Mouse (Mus musculus): ENCODE results near the gene Psmb9.
"Not testable (repeated sequence)": the region's sequence is repeated elsewhere in the genome, so short reads cannot be mapped to it uniquely, and the experiment has no call there.

Psmb9 gene

GRCm38 (mm10) chr17:34187261-34187916, at the start of gene Psmb9, which contains the start of gene Tap1:
Gene Psmb9, minus strand, starts transcription at chr17:34187764.
Gene Tap1, plus strand, starts transcription at chr17:34187553.
- DNase-seq (ENCODE audit: low read depth, low spot score) = peak; percentile 99
- no peaks in the 10 kb centered on the region for H3K27me3 ChIP-seq (ENCODE audit: control insufficient read depth, insufficient read depth, low read length, poor library complexity, severe bottlenecking)

GRCm38 (mm10) chr17:34236691-34237090, 49.1 kb upstream of the Psmb9 start:
- Histone ChIP-seq H3K36me3 (ENCODE audit: control insufficient read depth, insufficient read depth, low read length, poor library complexity, severe bottlenecking) (peaks cover 8% of the 10 kb centered on the region), H3K27me3 (ENCODE audit: control insufficient read depth, insufficient read depth, low read length, poor library complexity, severe bottlenecking) (no peaks in the 10 kb centered on the region)
- DNase-seq (ENCODE audit: low read depth, low spot score) = no peak

More at GRCm38 (mm10) chr17:34187261-34187916, at the start of gene Psmb9, which contains the start of gene Tap1:
- H3K36me3 ChIP-seq (ENCODE audit: control insufficient read depth, insufficient read depth, low read length, poor library complexity, severe bottlenecking) = peaks cover 28% of the 10 kb centered on the region

DNA sequence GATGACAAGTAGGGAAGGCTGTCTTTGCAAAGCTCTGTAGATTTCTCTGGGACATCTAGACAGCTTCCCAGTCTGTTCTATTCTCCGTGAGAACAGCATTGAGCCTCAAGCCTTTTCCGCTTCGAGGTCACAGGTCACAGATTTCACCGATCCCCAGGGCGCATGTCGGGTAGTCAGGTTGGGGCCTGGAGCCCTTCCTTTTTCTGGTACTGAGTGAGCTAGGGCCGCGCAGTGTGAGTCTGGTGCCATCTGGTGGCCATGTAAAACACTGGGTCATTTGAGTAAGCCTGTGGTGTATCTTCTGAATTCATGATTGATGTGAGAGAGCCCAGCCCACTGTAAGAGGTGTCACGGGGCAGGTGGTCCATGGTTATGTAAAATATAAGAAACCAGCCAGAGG, 47.4 kb upstream of the Psmb9 start:
- H3K27me3 ChIP-seq (ENCODE audit: control insufficient read depth, insufficient read depth, low read length, poor library complexity, severe bottlenecking) = no peaks in the 10 kb centered on the region
- H3K36me3 ChIP-seq (ENCODE audit: control insufficient read depth, insufficient read depth, low read length, poor library complexity, severe bottlenecking) = no peaks in the 10 kb centered on the region
- peak; percentile 97 for DNase-seq (ENCODE audit: low read depth, low spot score)

DNA sequence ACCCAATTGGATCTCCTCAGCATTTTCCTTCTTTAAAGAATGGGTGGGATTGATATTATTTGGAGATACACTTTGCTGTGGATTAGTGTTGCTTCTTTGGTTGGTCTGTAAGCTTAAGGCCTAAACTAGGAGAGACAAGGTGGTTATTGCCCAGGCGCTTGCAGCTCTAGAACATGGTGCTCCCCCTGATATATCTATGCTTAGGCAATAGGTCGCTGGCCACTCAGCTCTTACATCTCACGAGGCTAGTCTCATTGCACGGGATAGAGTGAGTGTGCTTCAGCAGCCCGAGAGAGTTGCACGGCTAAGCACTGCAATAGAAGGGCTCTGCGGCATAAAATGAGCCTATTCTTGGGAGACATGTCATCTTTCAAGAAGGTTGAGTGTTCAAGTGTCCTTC, 44.5 kb upstream of the Psmb9 start:
- H3K36me3 ChIP-seq (ENCODE audit: control insufficient read depth, insufficient read depth, low read length, poor library complexity, severe bottlenecking); DNase-seq (ENCODE audit: low read depth, low spot score); H3K27me3 ChIP-seq (ENCODE audit: control insufficient read depth, insufficient read depth, low read length, poor library complexity, severe bottlenecking): not testable (repeated sequence)

GRCm38 (mm10) chr17:34230971-34231370, 43.4 kb upstream of the Psmb9 start:
- not testable (repeated sequence) for H3K27me3 ChIP-seq (ENCODE audit: control insufficient read depth, insufficient read depth, low read length, poor library complexity, severe bottlenecking); H3K36me3 ChIP-seq (ENCODE audit: control insufficient read depth, insufficient read depth, low read length, poor library complexity, severe bottlenecking); DNase-seq (ENCODE audit: low read depth, low spot score)

DNA sequence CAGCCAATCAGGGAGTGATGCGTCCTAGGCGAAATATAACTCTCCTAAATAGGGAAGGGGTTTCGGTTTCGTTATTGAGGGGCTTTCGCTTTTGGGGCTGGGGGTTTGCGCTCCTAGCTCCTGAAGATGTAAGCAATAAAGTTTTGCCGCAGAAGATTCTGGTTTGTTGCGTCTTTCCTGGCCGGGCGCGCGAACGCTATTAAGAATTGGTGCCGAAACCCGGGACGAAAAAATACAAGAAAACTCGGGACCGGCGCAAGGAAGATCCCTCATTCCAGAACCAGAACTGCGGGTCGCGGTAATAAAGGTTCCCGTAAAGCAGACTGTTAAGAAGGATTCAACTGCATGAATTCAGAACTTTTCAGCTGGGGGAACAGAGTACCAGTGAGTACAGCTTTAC, 38.3 kb upstream of the Psmb9 start:
- DNase-seq (ENCODE audit: low read depth, low spot score); H3K36me3 ChIP-seq (ENCODE audit: control insufficient read depth, insufficient read depth, low read length, poor library complexity, severe bottlenecking); H3K27me3 ChIP-seq (ENCODE audit: control insufficient read depth, insufficient read depth, low read length, poor library complexity, severe bottlenecking): not testable (repeated sequence)

- no peak for DNase-seq (ENCODE audit: low read depth, low spot score)
- Histone ChIP-seq H3K36me3 (ENCODE audit: control insufficient read depth, insufficient read depth, low read length, poor library complexity, severe bottlenecking) (no peaks in the 10 kb centered on the region), H3K27me3 (ENCODE audit: control insufficient read depth, insufficient read depth, low read length, poor library complexity, severe bottlenecking) (no peaks in the 10 kb centered on the region)
These were observed 37.9 kb upstream of the Psmb9 start for GRCm38 (mm10) chr17:34225426-34225825.

DNA sequence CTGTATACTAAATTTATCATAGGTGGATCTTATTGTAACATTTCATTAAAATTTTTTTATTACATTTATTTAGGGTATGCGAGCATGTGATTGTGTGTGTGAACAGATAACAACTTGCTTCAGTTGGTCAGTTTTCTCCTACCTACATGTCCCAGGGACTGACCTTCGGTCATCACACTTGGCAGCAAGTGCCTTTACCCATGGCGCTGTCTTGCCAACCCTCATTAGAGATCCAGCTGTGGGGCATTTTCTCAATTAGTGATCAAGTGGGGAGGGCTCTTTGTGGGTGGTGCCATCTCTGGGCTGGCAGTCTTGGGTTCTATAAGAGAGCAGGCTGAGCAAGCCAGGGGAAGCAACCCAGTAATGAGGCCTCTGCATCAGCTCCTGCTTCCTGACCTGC, 37.3 kb upstream of the Psmb9 start:
- Histone ChIP-seq H3K36me3 (ENCODE audit: control insufficient read depth, insufficient read depth, low read length, poor library complexity, severe bottlenecking) (no peaks in the 10 kb centered on the region), H3K27me3 (ENCODE audit: control insufficient read depth, insufficient read depth, low read length, poor library complexity, severe bottlenecking) (no peaks in the 10 kb centered on the region)
- DNase-seq (ENCODE audit: low read depth, low spot score) = no peak

DNA sequence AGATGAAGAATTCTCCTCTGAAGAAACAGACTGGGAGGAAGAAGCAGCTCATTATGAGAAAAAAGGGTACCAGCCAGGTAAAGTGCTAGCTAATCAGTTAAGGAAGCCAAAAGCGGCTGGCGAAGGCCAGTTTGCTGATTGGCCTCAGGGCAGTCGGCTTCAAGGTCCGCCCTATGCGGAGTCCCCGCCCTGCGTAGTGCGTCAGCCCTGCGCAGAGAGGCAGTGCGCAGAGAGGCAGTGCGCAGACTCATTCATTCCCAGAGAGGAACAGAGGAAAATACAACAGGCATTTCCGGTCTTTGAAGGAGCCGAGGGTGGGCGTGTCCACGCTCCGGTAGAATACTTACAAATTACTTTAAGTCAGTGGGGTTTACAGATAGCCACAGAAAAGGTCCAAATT, 32.8 kb upstream of the Psmb9 start:
- H3K36me3 ChIP-seq (ENCODE audit: control insufficient read depth, insufficient read depth, low read length, poor library complexity, severe bottlenecking); DNase-seq (ENCODE audit: low read depth, low spot score); H3K27me3 ChIP-seq (ENCODE audit: control insufficient read depth, insufficient read depth, low read length, poor library complexity, severe bottlenecking): not testable (repeated sequence)

- H3K27me3 ChIP-seq (ENCODE audit: control insufficient read depth, insufficient read depth, low read length, poor library complexity, severe bottlenecking); DNase-seq (ENCODE audit: low read depth, low spot score): not testable (repeated sequence)
- peaks cover 13% of the 10 kb centered on the region for H3K36me3 ChIP-seq (ENCODE audit: control insufficient read depth, insufficient read depth, low read length, poor library complexity, severe bottlenecking)
These were observed 32.2 kb upstream of the Psmb9 start for GRCm38 (mm10) chr17:34219801-34220200.

DNA sequence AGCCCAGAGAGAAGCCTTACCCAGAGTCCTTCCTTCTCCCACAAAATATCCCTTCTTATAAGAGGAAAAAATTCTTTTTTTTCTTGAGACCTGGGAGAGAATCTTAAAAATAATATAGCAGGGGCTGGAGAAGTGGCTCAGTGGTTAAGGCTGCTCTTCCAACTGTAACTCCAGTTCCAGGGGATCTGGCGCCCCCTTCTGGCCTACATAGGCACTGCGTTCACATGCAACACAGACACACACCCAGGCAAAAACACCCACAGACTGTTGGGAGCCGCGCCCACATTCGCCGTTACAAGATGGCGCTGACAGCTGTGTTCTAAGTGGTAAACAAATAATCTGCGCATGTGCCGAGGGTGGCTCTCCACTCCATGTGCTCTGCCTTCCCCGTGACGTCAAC, 31.5 kb upstream of the Psmb9 start:
- H3K36me3 ChIP-seq (ENCODE audit: control insufficient read depth, insufficient read depth, low read length, poor library complexity, severe bottlenecking) = peaks cover 17% of the 10 kb centered on the region
- H3K27me3 ChIP-seq (ENCODE audit: control insufficient read depth, insufficient read depth, low read length, poor library complexity, severe bottlenecking) = not testable (repeated sequence)
- peak; percentile 66 for DNase-seq (ENCODE audit: low read depth, low spot score)

- Histone ChIP-seq H3K27me3 (ENCODE audit: control insufficient read depth, insufficient read depth, low read length, poor library complexity, severe bottlenecking) (no peaks in the 10 kb centered on the region), H3K36me3 (ENCODE audit: control insufficient read depth, insufficient read depth, low read length, poor library complexity, severe bottlenecking) (peaks cover 21% of the 10 kb centered on the region)
- no peak for DNase-seq (ENCODE audit: low read depth, low spot score)
These were observed 31.1 kb upstream of the Psmb9 start for GRCm38 (mm10) chr17:34218675-34219074.

- no peak for DNase-seq (ENCODE audit: low read depth, low spot score)
- Histone ChIP-seq H3K36me3 (ENCODE audit: control insufficient read depth, insufficient read depth, low read length, poor library complexity, severe bottlenecking) (peaks cover 21% of the 10 kb centered on the region), H3K27me3 (ENCODE audit: control insufficient read depth, insufficient read depth, low read length, poor library complexity, severe bottlenecking) (no peaks in the 10 kb centered on the region)
These were observed 30.4 kb upstream of the Psmb9 start for GRCm38 (mm10) chr17:34217986-34218385.

- DNase-seq (ENCODE audit: low read depth, low spot score) = no peak
- Histone ChIP-seq H3K27me3 (ENCODE audit: control insufficient read depth, insufficient read depth, low read length, poor library complexity, severe bottlenecking) (no peaks in the 10 kb centered on the region), H3K36me3 (ENCODE audit: control insufficient read depth, insufficient read depth, low read length, poor library complexity, severe bottlenecking) (peaks cover 25% of the 10 kb centered on the region)
These were observed 29.8 kb upstream of the Psmb9 start for GRCm38 (mm10) chr17:34217216-34217928.

DNA sequence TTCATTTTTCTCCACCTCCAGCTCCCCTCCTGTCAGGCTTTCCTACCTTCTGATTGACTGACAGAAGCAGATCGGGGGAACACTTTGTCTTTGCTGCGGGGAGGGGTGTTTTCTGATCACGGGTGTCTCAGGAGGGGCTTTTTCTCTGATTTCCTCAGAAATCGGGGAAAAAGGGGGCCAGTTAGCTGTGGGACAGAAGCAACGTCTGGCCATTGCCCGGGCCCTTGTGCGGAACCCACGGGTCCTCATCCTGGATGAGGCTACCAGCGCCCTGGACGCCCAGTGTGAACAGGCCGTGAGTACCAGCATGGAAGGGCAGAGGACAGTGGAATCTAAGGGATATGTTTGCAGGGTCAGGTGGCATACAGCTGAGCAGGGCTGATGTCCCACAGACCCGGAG, 27.6 kb upstream of the Psmb9 start:
- DNase-seq (ENCODE audit: low read depth, low spot score) = no peak
- no peaks in the 10 kb centered on the region for H3K27me3 ChIP-seq (ENCODE audit: control insufficient read depth, insufficient read depth, low read length, poor library complexity, severe bottlenecking)
- H3K36me3 ChIP-seq (ENCODE audit: control insufficient read depth, insufficient read depth, low read length, poor library complexity, severe bottlenecking) = peaks cover 31% of the 10 kb centered on the region

All from splenic B cell, adult 2 months (primary cell).